Mouse (Mus musculus) layer of hippocampus, adult 9-10 months (tissue): ENCODE data around the gene Coasy.
"Not testable (repeated sequence)": the region's sequence is repeated elsewhere in the genome, so short reads cannot be mapped to it uniquely, and the experiment has no call there.

ENCODE experiments used
- DNase-seq: peaks from one replicate; pipeline ENCODE4 v3.0.0; 2022; ENCODE audit warnings: low spot score

The Coasy gene

DNA sequence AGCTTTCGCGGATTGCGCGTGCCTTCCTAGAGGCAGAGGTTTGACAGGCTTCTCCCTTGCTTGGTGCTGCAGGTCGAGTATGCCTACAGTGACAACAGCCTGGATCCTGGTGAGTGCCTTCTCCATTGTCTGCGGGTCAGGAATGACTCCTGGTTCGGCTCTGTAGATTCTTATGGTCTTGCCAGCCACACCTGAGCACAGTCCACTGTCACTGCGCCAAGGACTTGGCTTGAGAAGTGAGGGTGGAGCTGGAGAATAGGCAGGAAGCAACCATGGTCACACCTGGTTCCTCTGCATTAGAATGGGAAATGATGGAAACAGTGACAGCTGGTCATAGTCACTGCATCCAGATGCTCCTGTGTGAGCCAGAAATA is 5.3 kb downstream of the Coasy start:
- no peak for DNase-seq

DNA sequence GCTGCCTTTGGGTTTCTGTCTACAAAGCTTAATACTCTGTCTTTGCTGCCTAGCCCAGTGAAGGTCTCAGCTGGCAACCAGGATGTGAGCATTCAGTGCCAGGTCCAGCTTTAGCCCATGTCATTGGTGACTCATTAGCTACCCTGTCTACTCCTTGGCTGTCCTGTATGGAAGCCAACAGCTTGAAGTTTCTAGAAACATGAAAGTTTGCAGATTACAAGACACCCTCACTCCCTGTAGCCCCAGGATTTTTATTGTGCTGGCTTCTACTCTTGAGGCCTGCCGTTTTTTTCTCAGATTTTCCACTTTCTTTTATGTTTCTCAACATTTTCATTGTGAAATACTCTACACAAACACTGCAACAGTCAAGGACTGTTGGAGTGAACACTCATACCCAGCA is 7.6 kb downstream of the Coasy start:
- DNase-seq = no peak

DNA sequence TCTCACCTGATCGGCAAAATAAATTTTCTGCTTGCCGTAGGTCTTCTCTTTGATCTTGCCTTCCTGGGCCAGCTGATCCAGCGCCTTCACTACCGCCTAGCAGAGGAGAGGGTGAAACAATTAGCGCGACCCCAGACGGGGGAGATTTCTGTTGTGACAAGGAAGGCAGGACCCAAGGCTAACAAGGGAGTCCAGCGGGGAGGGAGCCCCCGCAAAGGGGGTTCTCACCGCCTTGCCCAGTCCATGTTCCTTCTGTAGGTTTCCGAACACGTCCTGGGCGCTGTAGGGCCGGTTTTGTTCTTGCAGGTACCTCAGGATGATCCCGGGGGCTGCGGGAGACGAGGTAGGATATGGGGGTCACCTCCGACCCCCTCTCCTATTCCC is 12.6 kb downstream of the Coasy start:
- DNase-seq = no peak

DNA sequence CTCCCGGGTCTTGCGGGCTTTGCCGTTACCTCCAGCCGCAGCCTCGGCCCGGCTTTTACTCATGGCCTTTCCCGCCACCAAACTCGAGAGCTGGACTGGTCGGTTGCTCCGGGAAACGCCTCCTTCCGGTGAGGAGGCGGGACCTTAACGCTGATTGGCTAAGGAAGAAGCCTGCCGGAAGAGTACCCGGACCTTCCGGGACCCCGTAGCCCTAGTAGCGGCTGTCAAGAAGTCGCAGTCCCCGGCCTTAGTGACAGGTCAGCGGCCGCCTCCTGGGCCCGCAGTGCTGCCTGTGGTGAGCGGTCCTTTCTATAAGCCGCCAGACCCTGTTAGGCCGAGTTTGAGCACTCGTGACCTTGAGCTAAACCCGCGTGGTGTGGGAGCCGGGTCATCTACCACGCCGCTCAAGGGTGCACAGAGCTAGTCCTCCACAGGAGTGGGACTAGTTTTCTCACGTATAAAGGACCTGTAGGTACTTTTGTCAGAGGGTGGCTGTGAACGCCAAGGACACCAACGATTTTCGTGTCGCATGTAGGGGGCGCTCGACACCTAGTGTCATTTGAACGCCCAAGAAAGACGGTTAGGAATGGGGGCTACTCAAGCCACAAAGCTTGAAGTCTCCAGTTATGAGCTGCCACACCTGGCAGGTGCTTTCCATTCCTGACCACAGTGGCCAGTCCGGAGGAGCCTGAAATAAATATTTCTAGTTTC is 13.1 kb downstream of the Coasy start, which contains the start of gene Psmc3ip:
Gene Psmc3ip (minus strand): TSS at position 123 of the 711 bp plus-strand sequence.
- peak; percentile 78 for DNase-seq

DNA sequence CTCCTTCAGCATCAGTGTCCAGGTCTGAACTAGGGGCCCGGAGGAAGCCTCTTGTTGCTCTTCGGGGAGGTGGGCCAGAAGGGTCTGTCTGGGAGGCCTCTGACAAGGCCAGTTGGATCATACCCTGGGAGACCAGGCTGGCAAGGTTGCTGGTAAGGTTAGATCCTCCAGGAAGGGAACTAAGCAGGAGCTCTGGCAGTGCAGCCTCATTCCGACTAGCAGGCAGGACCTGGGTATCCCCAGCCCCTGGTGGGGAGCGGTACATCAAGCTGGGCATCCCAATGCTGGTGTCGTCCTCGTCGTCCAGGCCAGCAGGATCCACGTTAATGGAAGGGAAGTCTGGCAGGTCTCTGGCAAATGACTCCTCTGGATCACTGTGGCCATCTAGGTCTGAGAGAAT is 15.9 kb downstream of the Coasy start:
- DNase-seq = no peak

DNA sequence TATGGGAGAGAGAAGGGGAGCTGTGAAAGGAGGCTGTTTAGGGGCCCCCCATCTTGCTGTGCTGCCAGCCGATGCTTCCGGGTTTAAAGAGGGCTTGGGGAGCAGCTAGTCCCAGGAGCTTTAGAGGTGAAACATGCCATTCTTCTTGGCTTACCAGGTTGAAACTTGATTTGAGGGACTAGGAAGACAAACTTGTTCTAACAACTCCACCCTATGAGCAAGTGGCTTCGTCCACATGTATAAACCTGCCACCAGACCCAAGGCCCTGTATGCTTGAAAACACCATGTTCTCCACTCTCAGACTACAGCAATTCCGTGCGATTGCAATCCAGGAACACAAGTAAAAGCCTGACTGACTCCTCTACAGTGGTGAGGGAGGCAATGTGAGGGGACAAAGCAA is 20.6 kb downstream of the Coasy start:
- no peak for DNase-seq

DNA sequence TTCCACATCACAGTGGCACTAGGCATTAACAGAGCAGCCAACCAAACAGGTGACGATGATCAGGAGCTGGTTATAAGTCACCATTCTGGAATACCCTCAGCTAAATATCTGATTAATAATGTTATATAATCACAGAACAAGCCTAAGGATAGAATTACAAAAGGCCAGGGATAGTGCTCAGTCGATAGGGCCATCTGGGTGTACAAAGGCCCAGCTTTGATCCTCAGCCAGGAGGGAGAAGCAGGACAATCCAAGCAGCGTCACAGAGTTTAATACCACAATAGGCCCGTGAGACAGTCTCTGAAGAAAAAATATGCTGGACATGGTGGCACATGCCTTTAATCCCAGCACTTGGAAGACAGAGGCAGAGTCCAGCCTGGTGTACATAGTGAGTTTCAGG is 27.0 kb downstream of the Coasy start:
- DNase-seq = no peak

DNA sequence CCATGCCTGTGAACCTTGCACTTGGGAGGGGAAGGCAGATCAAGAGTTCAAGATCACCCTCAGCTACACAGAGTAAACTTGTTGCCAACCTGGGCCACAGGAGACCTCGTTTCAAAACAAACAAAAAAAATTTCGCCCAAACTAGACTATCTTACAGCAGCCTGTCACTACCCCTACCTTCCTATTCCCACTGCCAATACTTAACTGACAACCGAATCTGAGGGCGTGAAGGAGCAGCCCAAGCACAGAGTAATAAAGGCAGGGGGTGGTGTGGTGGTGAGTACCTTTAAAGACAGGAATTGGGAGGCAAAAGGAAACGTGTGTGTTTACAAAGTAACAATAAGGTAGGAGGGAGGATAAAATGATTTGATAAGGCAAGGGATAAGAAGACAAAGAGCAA is 28.3 kb downstream of the Coasy start:
- DNase-seq = no peak

DNA sequence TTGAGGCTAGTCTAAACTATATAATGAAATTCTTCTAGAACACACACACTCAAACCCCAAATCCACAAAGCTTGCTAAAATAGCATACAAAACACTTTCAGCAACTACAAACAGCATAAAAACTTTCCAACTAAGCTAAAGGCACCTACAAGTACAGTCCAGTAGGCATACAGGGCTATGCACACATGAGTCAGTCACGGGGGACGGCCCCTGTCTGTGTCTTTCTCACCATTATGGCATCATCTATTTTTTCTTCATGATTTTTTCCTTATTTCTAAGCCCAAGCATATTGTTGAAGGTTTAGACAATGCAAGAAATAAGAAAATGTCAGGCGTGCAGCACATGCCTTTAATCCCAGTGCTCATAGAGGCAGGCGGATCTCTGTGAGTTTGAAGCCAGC is 28.8 kb downstream of the Coasy start:
- DNase-seq = no peak

DNA sequence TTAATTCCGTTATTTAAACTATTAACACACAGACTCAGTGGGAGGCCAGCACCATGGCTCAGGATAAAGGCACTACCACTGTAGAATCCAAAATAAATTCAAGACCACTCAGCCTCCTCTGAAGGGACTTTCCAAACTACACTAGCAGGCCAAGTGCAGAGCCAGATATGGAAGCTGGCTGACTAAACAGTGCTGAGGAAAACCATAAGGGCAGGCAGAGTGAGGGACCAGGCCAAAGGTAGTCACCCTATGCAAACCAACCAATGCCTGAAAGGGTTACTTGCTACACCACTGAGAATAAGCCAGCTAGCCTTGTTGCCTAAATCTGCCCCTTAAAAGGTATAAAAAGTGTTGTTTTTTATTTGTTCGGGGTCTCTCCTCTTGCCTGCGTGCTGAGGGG is 29.8 kb downstream of the Coasy start:
- no peak for DNase-seq

DNA sequence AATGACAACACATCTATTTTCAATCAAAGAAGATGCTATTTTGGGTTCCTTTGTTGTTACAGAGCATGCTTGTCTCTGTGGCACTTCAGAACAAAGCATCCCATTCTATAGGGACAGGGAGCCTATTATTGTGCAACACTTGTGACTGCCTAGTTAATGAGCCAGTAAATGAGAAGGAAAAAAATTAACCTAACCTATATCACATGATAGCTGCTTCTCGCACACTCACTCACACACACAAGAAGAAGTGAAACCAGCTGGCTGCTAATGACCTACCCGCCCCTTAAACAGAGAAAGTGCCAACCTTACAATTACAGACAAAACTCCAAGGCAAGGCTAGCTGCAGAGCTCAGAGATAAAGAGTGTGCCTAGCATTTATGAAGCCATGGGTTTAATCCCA is 33.2 kb downstream of the Coasy start:
- no peak for DNase-seq

DNA sequence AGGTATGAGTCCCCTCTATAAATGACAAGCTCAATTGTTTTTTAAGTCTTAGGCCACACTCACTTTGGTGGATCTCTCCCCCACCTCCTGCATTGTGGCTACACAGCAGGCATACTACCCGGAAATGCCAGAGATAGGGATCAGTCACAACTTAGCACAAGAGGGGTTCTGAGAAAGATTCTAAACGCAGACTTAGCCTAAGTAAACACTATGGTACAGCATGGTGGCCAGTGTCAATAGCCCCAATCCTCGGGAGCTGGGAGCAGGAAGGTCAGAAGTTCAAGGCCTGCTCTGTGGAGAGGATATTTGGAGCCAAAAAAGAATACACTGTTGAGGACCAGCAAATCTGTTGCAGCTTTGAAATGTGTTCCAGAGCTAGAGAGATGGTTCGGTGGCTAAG is 35.7 kb downstream of the Coasy start:
- no peak for DNase-seq

DNA sequence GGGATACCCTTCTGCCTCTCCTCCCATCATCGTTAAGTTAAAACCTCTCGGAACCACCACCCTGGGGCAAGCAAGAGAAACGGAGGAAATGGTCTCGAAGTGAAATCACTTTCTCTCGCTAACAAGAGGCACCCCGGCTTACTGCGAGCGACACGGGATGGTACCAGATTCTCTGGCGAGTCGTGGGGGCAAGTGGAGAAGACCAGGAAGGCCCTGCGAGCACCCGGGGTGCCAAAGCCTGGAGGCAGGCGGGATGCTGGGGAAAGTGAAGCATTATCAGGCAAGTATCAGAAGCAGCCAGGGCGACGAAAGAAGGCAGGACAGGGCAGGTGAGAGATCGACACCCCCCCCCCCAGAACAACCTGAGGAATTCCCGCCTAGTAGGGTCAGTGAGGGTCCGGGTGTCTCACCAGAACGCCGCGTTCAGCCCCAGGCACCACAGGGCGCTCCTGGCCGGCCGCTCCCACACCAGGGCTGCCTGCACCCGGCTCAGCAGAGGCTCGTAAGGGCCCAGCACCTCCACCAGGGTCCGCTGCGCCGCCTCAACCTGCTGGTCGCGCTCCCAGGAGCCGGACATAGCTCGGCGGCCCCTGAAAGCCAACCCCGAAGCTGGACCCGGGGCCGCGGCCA is 36.9 kb downstream of the Coasy start:
- no peak for DNase-seq

DNA sequence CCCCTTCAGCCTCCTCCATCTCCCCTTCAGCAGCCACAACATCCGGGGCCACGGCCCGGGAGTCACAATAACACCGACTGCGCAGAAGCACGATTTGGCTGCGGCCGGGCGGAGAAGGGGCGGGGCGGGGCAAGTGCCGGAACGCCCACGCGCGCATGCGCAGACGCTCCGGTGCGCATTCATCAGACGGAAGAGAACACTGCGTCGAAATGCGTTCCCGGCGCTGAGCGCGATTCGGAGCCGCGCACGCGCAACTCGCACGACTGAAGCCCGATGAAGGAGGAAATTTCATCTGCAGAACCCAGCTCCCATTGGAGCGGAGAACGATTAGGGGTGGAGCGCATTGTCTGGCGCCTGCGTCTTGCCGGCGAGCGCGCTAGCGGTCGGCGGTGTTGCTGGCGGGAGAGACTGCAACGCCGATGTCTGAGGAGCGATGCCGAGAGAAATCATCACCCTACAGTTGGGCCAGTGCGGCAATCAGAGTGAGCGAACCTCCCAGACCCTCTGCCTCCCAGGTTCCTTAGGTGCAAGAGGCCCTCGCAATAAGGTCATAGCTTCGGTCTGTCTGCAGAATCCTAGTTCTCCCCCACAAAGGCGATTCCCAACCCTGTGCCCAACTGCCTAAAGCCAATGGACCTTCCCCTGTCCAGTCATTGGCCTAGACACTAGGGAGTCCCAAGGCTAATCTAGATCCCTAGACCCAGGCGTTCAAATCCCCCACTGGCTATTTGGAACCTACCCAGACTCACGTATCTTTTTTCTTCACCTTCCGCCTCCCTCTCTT is 37.6 kb downstream of the Coasy start, which contains the start of the genes Retreg3 and Tubg1:
Gene Retreg3 (minus strand): TSS at position 133 of the 784 bp plus-strand sequence.
Gene Tubg1 (plus strand): TSS at position 178 of the 784 bp plus-strand sequence.
- peak; percentile 94 for DNase-seq

DNA sequence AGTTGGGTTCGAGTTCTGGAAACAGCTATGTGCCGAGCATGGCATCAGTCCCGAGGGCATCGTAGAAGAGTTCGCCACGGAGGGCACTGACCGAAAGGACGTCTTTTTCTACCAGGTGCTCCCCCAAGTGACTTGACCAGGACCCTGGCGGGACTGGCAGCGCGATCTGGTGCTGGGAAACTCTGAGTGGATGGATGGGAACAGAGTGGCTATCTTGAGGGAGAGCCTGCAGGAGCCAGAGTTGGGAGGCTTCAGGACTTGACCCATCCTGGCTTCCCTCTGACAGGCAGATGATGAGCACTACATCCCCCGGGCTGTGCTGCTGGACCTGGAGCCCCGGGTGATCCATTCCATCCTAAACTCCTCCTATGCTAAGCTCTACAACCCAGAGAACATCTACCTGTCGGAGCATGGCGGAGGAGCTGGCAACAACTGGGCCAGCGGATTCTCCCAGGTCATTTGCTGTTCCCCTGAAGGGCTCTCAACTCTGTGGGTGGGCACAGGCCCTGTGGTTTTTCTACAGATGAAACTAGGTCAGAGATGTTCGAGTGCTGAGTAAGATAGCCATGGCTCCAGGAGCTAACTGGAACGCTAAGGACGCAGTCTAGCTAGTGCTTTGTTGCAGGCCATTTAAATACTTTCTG is 38.3 kb downstream of the Coasy start:
- DNase-seq = no peak

DNA sequence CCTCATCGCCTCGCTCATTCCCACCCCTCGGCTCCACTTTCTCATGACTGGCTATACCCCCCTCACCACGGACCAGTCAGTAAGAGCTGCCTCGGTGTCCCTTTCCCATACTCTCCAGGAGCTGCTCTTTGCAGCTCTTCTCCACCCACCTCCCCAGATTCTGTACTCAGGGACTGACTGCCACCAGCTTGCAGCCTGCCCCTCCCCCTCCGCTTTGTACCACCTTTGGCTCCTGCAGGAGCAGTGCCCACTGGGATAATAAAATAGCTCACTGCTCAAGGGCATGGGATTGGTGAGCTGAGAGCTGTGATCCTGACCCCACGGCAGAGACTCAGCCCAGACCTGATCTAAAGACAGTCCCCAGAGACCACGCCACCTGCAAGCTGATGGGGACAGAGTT is 42.1 kb downstream of the Coasy start:
- not testable (repeated sequence) for DNase-seq

DNA sequence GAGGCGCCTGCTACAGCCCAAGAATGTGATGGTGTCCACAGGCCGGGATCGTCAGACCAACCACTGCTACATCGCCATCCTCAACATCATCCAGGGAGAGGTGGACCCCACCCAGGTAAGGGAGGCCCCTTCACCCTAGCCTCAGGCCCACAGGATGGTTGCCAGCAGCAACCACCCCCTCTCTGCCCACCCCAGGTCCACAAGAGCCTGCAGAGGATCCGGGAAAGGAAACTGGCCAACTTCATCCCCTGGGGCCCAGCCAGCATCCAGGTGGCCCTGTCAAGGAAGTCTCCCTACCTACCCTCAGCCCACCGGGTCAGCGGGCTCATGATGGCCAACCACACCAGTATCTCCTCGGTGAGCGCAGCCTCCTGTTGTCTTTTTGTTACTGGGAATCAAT is 42.6 kb downstream of the Coasy start:
- DNase-seq = not testable (repeated sequence)

DNA sequence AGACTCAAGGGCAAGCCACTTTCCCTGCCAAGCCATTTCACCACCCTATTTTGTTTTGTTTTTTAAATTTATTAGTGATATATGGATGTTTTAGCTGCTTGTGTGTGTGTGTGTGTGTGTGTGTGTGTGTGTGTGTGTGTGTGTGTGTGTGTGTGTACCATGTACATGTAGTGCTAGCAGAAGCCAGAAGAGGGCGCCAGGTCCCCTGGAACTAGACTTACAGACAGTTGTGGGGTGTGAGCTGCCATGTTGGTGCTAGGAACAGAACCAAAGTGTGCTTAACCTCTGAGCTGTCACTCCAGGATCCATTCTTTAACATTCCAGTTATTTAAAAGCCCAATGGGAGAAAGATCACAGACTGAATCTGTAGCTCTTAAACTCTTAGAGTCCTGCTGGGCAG is 44.7 kb downstream of the Coasy start:
- no peak for DNase-seq

DNA sequence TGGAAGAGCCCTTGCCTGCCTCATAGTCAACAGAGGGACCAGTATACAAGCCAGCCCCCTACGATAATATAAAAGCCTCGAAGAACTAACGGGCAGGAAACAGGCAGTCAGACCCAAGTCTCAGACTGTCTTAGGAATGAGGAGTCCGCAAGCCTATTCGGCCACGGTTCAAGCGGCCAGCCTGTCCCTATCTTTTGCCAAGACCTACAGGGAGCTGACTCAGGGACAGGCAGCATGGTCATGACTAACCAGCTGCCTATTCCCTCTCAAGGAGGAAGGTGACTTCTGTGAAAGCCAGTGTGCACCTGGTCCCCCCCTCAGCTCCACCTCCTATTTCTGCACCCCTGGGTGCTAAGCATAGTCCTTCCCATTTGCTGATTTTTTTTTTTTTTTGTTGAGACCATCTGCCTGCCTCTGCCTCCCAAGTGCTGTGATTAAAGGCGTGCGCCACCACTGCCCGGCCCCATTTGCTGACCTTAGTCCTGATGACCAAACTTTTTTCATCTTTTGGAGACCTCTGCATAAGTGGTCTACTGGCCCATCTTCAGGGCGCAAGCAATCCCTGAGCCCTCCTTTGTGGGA is 46.7 kb downstream of the Coasy start:
- no peak for DNase-seq

DNA sequence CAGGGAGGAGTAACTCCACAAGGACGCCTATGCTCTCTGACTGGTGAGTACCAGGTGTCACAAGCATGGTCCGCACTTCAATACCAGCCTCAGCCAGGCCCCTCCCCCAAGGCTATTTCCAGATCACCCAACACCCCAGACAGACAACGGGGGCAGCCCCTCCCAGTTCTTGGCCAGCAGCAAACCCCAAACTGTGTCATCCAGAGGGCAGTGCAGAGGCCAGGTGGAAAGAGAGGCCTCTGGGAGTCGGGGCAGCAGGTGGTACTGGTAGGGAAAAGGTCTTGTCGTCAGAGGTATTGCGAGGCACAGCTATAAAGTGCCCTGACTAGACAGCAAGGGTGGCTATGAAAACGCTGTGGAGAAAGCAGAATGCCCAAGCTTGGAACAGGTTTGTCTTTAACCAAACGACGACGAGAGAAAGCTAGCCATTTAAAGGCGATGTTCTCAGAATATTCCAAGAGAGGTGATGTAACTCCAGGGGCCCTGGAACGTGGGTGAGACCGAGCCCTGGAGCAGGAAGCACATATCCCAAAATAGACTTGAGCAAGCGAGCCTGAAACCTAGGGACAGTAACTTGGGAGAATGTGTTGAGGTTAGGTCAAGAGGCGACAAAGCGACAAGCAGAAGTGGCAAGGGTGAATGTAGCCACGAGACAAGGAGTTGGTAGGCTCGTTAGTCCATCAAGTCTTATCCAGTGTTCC is 47.8 kb downstream of the Coasy start:
- no peak for DNase-seq

DNA sequence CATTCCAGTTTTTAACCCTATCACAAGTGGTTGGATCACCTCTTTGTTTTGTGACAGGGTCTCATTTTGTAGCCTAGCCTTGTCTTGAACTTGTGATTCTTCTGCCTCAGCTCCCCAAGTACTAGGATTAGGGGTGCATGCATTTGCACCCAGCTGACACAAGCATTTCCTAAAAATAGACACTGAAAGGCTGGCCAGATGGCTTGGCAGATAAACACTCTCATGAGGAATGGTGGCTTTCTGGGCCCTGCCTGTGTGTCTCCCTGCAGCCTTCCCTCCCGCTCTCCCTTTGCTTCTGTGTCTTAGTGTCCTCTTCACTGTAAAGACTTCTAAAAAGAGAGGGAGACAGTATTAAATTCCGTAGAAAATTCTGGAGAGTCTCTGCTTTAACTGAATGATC is 48.8 kb downstream of the Coasy start:
- no peak for DNase-seq

DNA sequence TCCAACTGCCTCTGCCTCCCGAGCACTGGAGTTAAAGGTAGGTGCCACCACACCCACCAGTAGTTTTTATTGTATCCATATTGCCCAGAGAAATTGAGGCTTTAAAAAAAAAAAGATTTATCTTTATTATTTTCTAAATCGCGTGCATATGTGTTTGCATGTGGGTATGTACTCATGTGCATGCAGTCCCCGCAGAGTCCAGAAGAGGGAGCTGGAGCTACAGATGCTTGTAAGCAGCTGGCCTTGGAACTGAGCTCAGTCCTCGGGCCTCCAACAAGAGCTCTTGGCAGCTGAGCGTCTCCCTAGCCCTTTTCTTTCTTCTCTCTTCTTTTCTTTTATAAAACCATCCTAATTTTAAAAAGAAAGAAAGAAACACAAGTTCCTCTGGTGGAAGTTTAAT is 49.3 kb downstream of the Coasy start:
- no peak for DNase-seq
